Mouse (Mus musculus) hindbrain, embryonic 16.5 days (tissue): Measurements from ENCODE around the gene Cd68. TPM values are rescaled to one million over a fixed set of nuclear protein-coding genes. Genes with fewer than 3 reads are reported as not detected.
A peak's percentile ranks its signal among the peaks of the same experiment; 100 is the strongest.

Experiments used
- ATAC-seq: fragments of 200-750 bp; cut with Nextera tagmentation; 2 replicates; pipeline ENCODE4 v1.8.0; 2017; ENCODE audit warnings: moderate TSS enrichment, moderate library complexity
- H3K27ac ChIP-seq: fragments of 300-500 bp; sonication (generic); 2 replicates; pipeline ENCODE4 v1.5.1; 2014; ENCODE audit warnings: low read depth, mild to moderate bottlenecking, control low read depth, low read length, moderate library complexity
- H3K27me3 ChIP-seq: fragments of 300-500 bp; sonication (generic); replicated peaks from 2 replicates; pipeline ENCODE4 v1.6.1; 2014; ENCODE audit warnings: low read length; ENCODE audit not compliant: control insufficient read depth, insufficient read depth
- H3K36me3 ChIP-seq: fragments of 300-500 bp; sonication (generic); 2 replicates; pipeline ENCODE4 v1.6.1; 2014; ENCODE audit warnings: mild to moderate bottlenecking, low read length, moderate library complexity, mixed read lengths; ENCODE audit not compliant: control insufficient read depth, insufficient read depth
- H3K4me1 ChIP-seq: fragments of 300-500 bp; sonication (generic); 2 replicates; pipeline ENCODE4 v1.6.1; 2014; ENCODE audit warnings: low read depth, low read length; ENCODE audit not compliant: control insufficient read depth, insufficient read depth
- H3K4me2 ChIP-seq: fragments of 300-500 bp; sonication (generic); 2 replicates; pipeline ENCODE4 v1.6.1; 2014; ENCODE audit warnings: mild to moderate bottlenecking, low read length, control low read depth, moderate library complexity
- H3K4me3 ChIP-seq: fragments of 300-500 bp; sonication (generic); 2 replicates; pipeline ENCODE4 v1.5.1; 2014; ENCODE audit warnings: mild to moderate bottlenecking, low read length, control low read depth, moderate library complexity
- H3K9ac ChIP-seq: fragments of 300-500 bp; sonication (generic); 2 replicates; pipeline ENCODE4 v1.6.1; 2014; ENCODE audit warnings: low read depth, mild to moderate bottlenecking, control low read depth, low read length, moderate library complexity
- H3K9me3 ChIP-seq: fragments of 300-500 bp; sonication (generic); 2 replicates; pipeline ENCODE4 v1.6.1; 2014; ENCODE audit warnings: mild to moderate bottlenecking, low read length, moderate library complexity; ENCODE audit not compliant: control insufficient read depth
- WGBS: fragments of 180-500 bp; shearing (Covaris S2); extraction: QIAGEN DNeasy Blood & Tissue Kit; methylation state at CpG from one replicate; pipeline ENCODE4 v1.1.7; 2014; 5-methylcytosine and 5-hydroxymethylcytosine counted together
- polyA plus RNA-seq: library from polyadenylated mRNA; unstranded; fragments of >200 nt; fragmentation: Nextera tagmentation; extraction: Ambion mirVana; gene quantifications from 2 replicates; pipeline ENCODE4 v1.2.1, GENCODE M21; 2015

Cd68 gene
- polyA plus RNA-seq, 1 experiment from 2014 or later = 11.5 TPM

DNA sequence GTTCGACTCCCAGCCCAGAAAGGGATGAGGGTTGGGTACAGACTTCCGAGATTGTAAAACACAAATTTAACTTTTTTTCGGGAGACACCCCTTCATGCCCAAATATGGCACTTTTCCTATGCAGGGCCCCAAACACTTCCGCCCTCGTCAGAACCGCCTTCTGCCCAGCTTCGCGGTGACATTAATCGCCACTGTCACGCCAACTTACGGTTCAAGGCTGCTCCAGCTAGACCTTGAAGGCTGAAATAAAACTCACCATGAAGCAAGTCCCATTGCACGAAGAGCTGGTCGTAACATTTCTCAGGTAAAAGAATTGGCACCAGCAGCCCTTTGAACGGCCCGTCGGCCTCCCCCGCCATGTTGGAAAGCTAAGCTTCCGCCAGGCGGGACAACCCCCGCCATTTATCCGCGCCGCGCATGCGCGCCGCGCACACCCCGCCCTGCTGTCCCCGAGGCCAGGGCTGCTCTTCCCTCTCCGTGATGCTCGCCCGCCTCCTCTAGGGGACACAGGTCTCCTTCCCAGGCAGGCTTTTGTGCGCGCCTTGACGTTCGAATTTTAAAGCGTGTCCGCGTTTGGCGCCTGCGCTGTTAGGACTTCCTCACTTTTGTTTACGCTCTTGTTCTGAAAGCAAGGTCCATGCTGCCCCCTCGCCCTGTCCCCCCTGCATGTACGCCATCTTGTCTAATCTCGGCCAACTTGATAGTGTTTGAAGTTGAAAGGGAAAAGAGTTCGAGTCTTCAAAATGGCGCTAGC, 3.6 kb downstream of the Cd68 start, which contains the start of gene Mpdu1:
TSS of gene Mpdu1 (minus strand) at position 430 of the 754 bp plus-strand sequence.
- Histone ChIP-seq H3K27ac (peak within 1 kb of the TSS; percentile 91), H3K9me3 (no peaks in the 10 kb centered on the region), H3K27me3 (no peaks in the 10 kb centered on the region), H3K4me1 (peaks cover 11% of the 10 kb centered on the region), H3K9ac (peak within 1 kb of the TSS; percentile 69), H3K36me3 (peaks cover 31% of the 10 kb centered on the region), H3K4me3 (peak within 1 kb of the TSS; percentile 67), H3K4me2 (peak within 1 kb of the TSS; percentile 68)
- WGBS = under 1% methylated on average over 48 of the region's 48 CpGs
- peak; percentile 97 for ATAC-seq

DNA sequence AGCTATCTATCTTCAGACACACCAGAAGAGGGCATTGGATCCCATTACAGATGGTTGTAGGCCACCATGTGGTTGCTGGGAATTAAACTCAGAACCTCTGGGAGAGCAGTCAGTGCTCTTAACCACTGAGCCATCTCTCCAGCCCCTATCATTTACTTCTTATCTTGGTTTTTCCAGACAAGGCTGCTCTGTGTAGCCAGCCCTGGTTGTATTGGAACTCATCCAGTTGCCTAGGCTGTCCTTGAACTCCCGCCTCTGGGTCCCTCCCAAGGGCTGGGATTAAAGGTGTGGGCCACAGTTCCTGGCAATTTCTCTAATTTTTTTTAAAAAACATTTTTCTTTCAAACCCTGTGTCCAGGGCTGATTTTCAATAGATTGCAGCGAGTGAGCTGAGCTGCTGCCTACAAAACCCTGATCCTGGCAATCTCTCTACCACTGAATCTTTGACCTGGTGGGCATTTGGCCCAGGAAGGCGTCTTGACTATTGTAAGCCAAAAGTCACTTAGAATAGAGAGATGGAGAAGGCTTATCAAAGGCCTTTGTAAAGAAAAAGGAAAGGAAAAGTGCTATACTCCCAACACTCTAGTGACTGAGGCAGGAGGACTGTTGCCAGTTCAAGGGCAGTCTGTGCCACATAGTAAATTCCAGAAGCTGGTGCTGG, 4.6 kb downstream of the Cd68 start:
- Histone ChIP-seq H3K27ac (peak overlapping the region; percentile 91), H3K9me3 (no peaks in the 10 kb centered on the region), H3K4me3 (peak overlapping the region; percentile 67), H3K4me1 (peaks cover 11% of the 10 kb centered on the region), H3K4me2 (peak overlapping the region; percentile 68), H3K27me3 (no peaks in the 10 kb centered on the region), H3K9ac (peak overlapping the region; percentile 69), H3K36me3 (peaks cover 32% of the 10 kb centered on the region)
- WGBS = 65% methylated on average over 3 of the region's 3 CpGs
- ATAC-seq = no peak

DNA sequence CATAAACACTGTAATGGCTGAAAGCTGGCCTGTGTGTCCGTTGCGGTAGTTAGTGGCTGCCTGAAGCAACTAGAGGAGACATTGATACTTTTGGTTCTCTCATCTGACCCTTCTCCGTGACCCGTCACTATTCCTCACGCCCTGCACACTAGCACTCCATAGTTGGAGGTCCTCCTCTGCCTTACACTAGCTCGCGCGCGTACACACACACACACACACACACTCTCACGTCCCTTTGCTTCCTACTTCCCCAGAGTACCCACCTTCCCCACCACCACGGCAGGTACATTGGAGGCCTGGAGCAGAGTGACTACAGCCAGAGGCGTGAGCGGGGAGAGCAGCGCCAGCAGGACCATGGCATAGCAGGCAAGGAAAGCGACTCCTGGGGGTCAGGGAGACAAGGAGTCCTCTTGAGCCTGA, 8.5 kb downstream of the Cd68 start:
- H3K9ac ChIP-seq = no peak overlapping the region
- peaks cover 10% of the 10 kb centered on the region for H3K4me1 ChIP-seq
- no peaks in the 10 kb centered on the region for H3K9me3 ChIP-seq
- peaks cover 25% of the 10 kb centered on the region for H3K36me3 ChIP-seq
- H3K4me2 ChIP-seq = no peak overlapping the region
- no peaks in the 10 kb centered on the region for H3K27me3 ChIP-seq
- WGBS = 88% methylated on average over 15 of the region's 15 CpGs
- ATAC-seq = no peak
- no peak overlapping the region for H3K4me3 ChIP-seq
- no peak overlapping the region for H3K27ac ChIP-seq

DNA sequence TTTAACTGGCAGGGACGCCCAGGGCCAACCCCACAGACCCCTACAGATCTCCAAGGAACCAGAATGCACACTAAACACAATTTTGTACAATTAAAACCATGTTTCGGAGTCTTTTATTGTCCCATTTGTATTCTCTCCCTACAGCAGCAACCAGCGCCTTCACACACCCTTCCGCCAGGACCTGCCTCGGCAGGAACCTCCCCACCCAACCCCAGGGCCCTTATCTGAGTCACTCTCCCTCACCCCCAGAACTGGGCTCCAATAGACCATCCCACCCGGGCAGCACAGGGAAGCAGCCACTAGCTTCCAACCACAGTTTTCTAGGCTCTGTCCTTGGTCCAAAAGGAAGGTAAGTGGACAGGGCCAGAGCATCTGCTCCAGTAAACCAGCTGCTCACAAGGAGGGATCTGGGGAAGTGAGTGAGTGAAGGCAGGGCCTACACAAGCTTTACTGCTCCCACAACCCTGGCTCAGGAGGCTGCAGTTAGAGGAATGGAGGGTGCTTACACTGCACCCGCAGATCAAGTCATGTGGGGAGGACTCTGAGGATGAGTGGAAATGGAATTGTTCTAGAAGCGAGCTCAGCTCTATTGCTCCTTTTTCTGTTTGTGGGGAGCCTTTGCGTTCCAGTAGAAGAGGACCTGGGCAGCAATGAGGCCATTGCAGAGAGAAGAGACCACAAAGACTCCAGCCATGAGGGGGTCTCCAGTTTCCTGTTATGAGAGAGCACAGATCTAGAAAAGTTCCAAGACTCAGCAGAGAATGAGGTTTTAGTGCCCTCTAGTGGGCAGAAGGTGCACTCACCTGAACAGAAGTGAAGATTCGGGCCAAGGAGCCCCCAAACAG, 9.1 kb downstream of the Cd68 start:
- H3K27ac ChIP-seq = no peak overlapping the region
- H3K27me3 ChIP-seq = no peaks in the 10 kb centered on the region
- no peak overlapping the region for H3K4me2 ChIP-seq
- ATAC-seq = no peak
- no peak overlapping the region for H3K4me3 ChIP-seq
- H3K9me3 ChIP-seq = no peaks in the 10 kb centered on the region
- H3K9ac ChIP-seq = 0 out of 2 replicates have a peak overlapping the region, but pooled peaks have one; percentile 6
- H3K36me3 ChIP-seq = peaks cover 31% of the 10 kb centered on the region
- peaks cover 10% of the 10 kb centered on the region for H3K4me1 ChIP-seq
- WGBS = 82% methylated on average over 10 of the region's 10 CpGs

DNA sequence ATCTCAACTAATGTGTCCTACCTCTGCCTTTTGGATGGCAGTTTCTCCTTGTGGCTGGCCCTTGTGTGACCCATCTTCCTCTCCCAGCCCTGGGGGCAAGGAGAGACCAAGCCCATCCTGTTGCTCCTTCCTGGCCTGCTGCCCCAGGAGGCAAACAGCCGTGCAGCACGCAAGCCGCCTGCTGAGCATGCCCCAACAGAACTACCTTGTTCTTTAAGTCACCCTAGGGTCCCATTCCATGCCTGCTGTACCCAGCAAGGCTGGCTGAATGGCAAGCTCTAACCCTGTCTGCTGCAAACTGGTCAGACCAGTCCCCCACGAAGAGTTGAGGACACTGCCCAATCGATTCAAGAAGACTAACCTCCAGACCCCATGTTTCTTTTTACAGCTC, 9.9 kb downstream of the Cd68 start:
- no peak overlapping the region for H3K4me2 ChIP-seq
- H3K9me3 ChIP-seq = no peaks in the 10 kb centered on the region
- no peak for ATAC-seq
- WGBS = 79% methylated on average over 5 of the region's 5 CpGs
- H3K36me3 ChIP-seq = peaks cover 38% of the 10 kb centered on the region
- no peaks in the 10 kb centered on the region for H3K27me3 ChIP-seq
- peaks cover 4% of the 10 kb centered on the region for H3K4me1 ChIP-seq
- no peak overlapping the region for H3K27ac ChIP-seq
- H3K9ac ChIP-seq = no peak overlapping the region
- H3K4me3 ChIP-seq = no peak overlapping the region

DNA sequence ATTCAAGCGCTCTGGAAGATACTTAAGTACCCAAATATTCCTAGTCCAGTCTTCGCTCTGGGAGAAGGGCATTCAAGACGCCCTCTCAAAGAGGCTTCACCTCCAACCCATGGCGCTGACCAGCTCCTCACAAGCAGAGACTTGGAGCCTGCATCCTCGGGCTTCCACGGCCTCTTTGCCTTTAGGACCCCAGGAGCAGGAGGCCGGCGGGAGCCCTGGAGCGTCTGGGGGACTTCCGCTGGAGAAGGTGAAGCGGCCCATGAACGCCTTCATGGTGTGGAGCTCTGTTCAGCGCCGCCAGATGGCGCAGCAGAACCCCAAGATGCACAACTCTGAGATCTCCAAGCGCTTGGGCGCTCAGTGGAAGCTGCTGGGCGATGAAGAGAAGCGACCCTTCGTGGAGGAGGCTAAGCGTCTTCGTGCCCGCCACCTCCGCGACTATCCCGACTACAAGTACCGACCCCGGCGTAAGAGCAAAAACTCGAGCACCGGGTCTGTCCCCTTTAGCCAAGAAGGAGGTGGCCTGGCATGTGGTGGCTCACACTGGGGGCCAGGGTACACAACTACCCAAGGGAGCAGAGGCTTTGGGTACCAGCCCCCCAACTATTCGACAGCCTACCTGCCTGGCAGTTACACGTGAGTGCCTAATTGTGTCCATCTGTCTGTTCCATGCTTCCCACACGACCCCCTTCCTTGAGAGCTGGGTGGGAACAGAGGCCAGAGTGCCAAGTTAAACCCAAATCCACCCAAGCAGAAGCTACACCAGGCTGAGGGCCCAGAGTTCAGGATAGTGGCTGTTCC, 10.5 kb downstream of the Cd68 start, which contains the start of gene Sox15:
TSS of gene Sox15 (plus strand) at position 51 of the 801 bp plus-strand sequence.
- H3K27me3 ChIP-seq = no peaks in the 10 kb centered on the region
- peaks cover 4% of the 10 kb centered on the region for H3K4me1 ChIP-seq
- H3K27ac ChIP-seq = peak within 1 kb of the TSS; percentile 37
- WGBS = 24% methylated on average over 34 of the region's 34 CpGs
- peak; percentile 66; the same call in 1 of the 2 replicates for ATAC-seq
- H3K36me3 ChIP-seq = peaks cover 44% of the 10 kb centered on the region
- no peaks in the 10 kb centered on the region for H3K9me3 ChIP-seq
- peak within 1 kb of the TSS; percentile 27; the same call in 1 of the 2 replicates for H3K4me2 ChIP-seq
- no peak within 1 kb of the TSS; the same call in 1 of the 2 replicates for H3K4me3 ChIP-seq
- H3K9ac ChIP-seq = peak within 1 kb of the TSS; percentile 48; the same call in 1 of the 2 replicates

DNA sequence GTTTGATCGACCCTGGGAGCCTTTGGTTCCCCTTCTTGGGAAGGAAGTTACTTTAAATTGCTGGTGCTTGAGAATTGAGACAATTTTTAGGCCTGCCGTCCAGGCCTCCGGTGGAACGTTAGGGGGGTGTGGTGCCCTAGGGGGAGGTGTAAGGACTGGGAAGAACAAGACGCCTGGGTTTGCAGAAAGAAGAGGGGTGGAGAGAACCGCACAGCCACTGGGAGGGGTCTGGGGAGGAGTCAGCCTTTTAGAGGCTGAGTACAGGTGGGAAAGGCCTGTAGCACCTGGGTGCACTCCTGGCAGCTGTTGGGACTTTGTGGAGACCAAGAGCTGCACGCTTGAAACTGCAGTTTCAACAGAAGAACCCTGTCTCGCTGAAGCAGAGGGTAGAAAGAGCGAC, 11.2 kb downstream of the Cd68 start:
- H3K36me3 ChIP-seq = peaks cover 47% of the 10 kb centered on the region
- no peak overlapping the region for H3K9ac ChIP-seq

DNA sequence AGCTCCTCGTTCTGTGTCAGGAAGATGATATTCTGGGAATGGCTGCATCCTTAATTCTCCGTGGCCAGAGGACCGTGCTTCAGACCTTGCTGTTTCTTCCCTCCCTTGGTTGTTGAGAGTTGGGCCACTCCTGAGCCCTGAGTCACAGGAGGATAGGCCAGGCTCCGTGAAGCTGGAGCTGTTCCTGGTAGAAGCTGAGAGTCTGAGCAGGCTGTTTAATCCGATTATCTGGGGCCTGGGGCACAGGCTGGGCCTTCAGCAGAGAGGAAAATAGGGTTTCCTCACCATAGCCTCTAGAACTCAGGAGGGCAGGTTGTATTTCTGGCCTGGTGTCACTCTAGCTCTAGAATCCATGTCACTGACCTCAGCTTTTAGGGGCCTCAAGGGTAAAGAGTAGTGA, 12.6 kb downstream of the Cd68 start:
- Histone ChIP-seq H3K27ac (no peak overlapping the region), H3K9ac (no peak overlapping the region), H3K4me2 (no peak overlapping the region), H3K36me3 (peaks cover 49% of the 10 kb centered on the region), H3K4me3 (no peak overlapping the region), H3K9me3 (no peaks in the 10 kb centered on the region), H3K27me3 (no peaks in the 10 kb centered on the region), H3K4me1 (peaks cover 4% of the 10 kb centered on the region)
- ATAC-seq = no peak
- 73% methylated on average over 5 of the region's 5 CpGs for WGBS

More for the DNA sequence above, 11.2 kb downstream of the Cd68 start:
- Histone ChIP-seq H3K4me1 (peaks cover 4% of the 10 kb centered on the region), H3K27me3 (no peaks in the 10 kb centered on the region), H3K4me3 (no peak overlapping the region), H3K27ac (no peak overlapping the region), H3K4me2 (no peak overlapping the region), H3K9me3 (no peaks in the 10 kb centered on the region)
- no peak for ATAC-seq
- WGBS = 51% methylated on average over 9 of the region's 9 CpGs
